ENCODE assay signal across 8 mouse cellular contexts in genomic region chr7:78595895-78596294, GRCm38 (mm10).
DNase-seq lines count a peak whose midpoint lies in the region; ATAC-seq and TF ChIP-seq lines count a peak whose summit lies in the region.

No protein-coding gene starts in this region.

- no peak overlapping the region for H3K4me2 ChIP-seq in hindbrain, embryonic 11.5 days (replicated peaks; ENCODE audit: low read depth, low read length)

- H3K9ac ChIP-seq in hindbrain, embryonic 11.5 days (ENCODE audit: low read depth, low read length): no peak overlapping the region

- WGBS in hindbrain, embryonic 11.5 days: 10% methylated on average over 4 of the region's 4 CpGs

- no peak; the same call in 1 of the 2 replicates for ATAC-seq in G1E (ENCODE audit: extremely low read depth, insufficient number of reproducible peaks, low FRiP score, poor library complexity, severe bottlenecking)
- peak; percentile 70 for ATAC-seq in erythroblast, adult 5-6 weeks (replicated peaks; ENCODE audit: low FRiP score, poor library complexity, severe bottlenecking)
- ATAC-seq in hindbrain, embryonic 11.5 days (ENCODE audit: low FRiP score): peak; percentile 80

- no peak overlapping the region for H3K4me3 ChIP-seq in G1E (ENCODE audit: low read depth, low read length)
- H3K4me3 ChIP-seq in bone marrow macrophage, adult 2 months (ENCODE audit: insufficient read depth, low read length): no peak overlapping the region
- H3K4me3 ChIP-seq in hindbrain, embryonic 11.5 days (ENCODE audit: low read depth, low read length): no peak overlapping the region
- no peak overlapping the region for H3K4me3 ChIP-seq in layer of hippocampus, adult 2 months

- no peaks in the 10 kb centered on the region for H3K27me3 ChIP-seq in G1E (ENCODE audit: insufficient read depth, low read length)
- no peaks in the 10 kb centered on the region for H3K27me3 ChIP-seq in hindbrain, embryonic 11.5 days (ENCODE audit: control insufficient read depth, insufficient read depth, low read length)

- H3K9me3 ChIP-seq in G1E (replicated peaks): no peaks in the 10 kb centered on the region
- H3K9me3 ChIP-seq in hindbrain, embryonic 11.5 days (ENCODE audit: control insufficient read depth, low read length): no peaks in the 10 kb centered on the region

- TF ChIP-seq POLR2A in bone marrow macrophage, adult 2 months (IDR thresholded peaks at IDR 0.05; ENCODE audit: borderline replicate concordance, low read depth, low read length): no peak

- H3K36me3 ChIP-seq in G1E (replicated peaks): no peaks in the 10 kb centered on the region
- no peaks in the 10 kb centered on the region for H3K36me3 ChIP-seq in hindbrain, embryonic 11.5 days (ENCODE audit: control insufficient read depth, insufficient read depth, low read length)

- peak; percentile 35 for DNase-seq in G1E (ENCODE audit: low spot score)
- DNase-seq in hindbrain, embryonic 11.5 days (ENCODE audit: low spot score): peak; percentile 85
- DNase-seq in layer of hippocampus, adult 2 months (ENCODE audit: low spot score in 2 of 2): peak; percentile 71 to 74
- DNase-seq in lung, postnatal 36 days: peak; percentile 40
- DNase-seq in right cerebral cortex, adult 2 months (ENCODE audit: low spot score in 2 of 2): peak; percentile 78 to 79
- peak; percentile 55 for DNase-seq in urinary bladder, postnatal 25 days (ENCODE audit: low spot score)

- H3K27ac ChIP-seq in bone marrow macrophage, adult 2 months (ENCODE audit: insufficient read depth, low read depth, low read length): no peak overlapping the region
- H3K27ac ChIP-seq in hindbrain, embryonic 11.5 days (ENCODE audit: low read depth, low read length): no peak overlapping the region
- H3K27ac ChIP-seq in layer of hippocampus, adult 2 months: peak overlapping the region; percentile 40; the same call in 1 of the 2 replicates

- TF ChIP-seq CTCF in G1E (IDR thresholded peaks at IDR 0.05; ENCODE audit: low read depth, low read length): peak; percentile 50
- TF ChIP-seq CTCF in bone marrow macrophage, adult 2 months (IDR thresholded peaks at IDR 0.05; ENCODE audit: low read depth, low read length): peak; percentile 37; the same call in 1 of the 2 replicates
- TF ChIP-seq CTCF in layer of hippocampus, adult 2 months (conservative IDR thresholded peaks at IDR 0.05): peak; percentile 98

- no peaks in the 10 kb centered on the region for H3K4me1 ChIP-seq in G1E (ENCODE audit: insufficient read depth, low read depth, low read length)
- no peaks in the 10 kb centered on the region for H3K4me1 ChIP-seq in bone marrow macrophage, adult 2 months (ENCODE audit: control insufficient read depth, insufficient read depth, low read length)
- peaks cover 4% of the 10 kb centered on the region for H3K4me1 ChIP-seq in hindbrain, embryonic 11.5 days (replicated peaks; ENCODE audit: control insufficient read depth, insufficient read depth, low read length)

Comparison
In these comparisons a context has a peak if more than half of its experiments do, and no peak if none do; other contexts are left out.
1. DNase-seq: peak in every context shown above with its lines; median percentile 85 in hindbrain, embryonic 11.5 days; 78 in right cerebral cortex, adult 2 months; 72 in layer of hippocampus, adult 2 months; 55 in urinary bladder, postnatal 25 days; 40 in lung, postnatal 36 days; 35 in G1E.
2. CTCF ChIP-seq: peak in every context shown above with its lines; median percentile 98 in layer of hippocampus, adult 2 months; 50 in G1E; 37 in bone marrow macrophage, adult 2 months.